Mouse (Mus musculus): ENCODE measurements around the gene Btbd10.
A peak's percentile ranks its signal among the peaks of the same experiment; 100 is the strongest.

The Btbd10 gene

GRCm38 (mm10) chr7:113368746-113369619 lies at the start of gene Btbd10:
Btbd10 (minus strand) TSS chr7:113369392.
- DNase-seq (ENCODE audit: low spot score): peak; percentile 92

- DNase-seq (ENCODE audit: low spot score): no peak
Observed at GRCm38 (mm10) chr7:113416536-113416935, 47.3 kb upstream of the Btbd10 start.

- DNase-seq (ENCODE audit: low spot score): no peak
Observed at GRCm38 (mm10) chr7:113415256-113415655, 46.1 kb upstream of the Btbd10 start.

GRCm38 (mm10) chr7:113408712-113409111 lies 39.5 kb upstream of the Btbd10 start:
- no peak for DNase-seq (ENCODE audit: low spot score)

- no peak for DNase-seq (ENCODE audit: low spot score)
Observed at GRCm38 (mm10) chr7:113398083-113398482, 28.9 kb upstream of the Btbd10 start.

- no peak for DNase-seq (ENCODE audit: low spot score)
Observed at GRCm38 (mm10) chr7:113396661-113397060, 27.5 kb upstream of the Btbd10 start.

GRCm38 (mm10) chr7:113391619-113392018 lies 22.4 kb upstream of the Btbd10 start:
- DNase-seq (ENCODE audit: low spot score): no peak

GRCm38 (mm10) chr7:113388470-113388869 lies 19.3 kb upstream of the Btbd10 start, which contains the start of gene Pth:
Pth (minus strand) TSS chr7:113388570.
- no peak for DNase-seq (ENCODE audit: low spot score)

- DNase-seq (ENCODE audit: low spot score): peak; percentile 22
Observed at GRCm38 (mm10) chr7:113377875-113378658, 8.9 kb upstream of the Btbd10 start.

- DNase-seq (ENCODE audit: low spot score): no peak
Observed at GRCm38 (mm10) chr7:113372682-113373081, 3.5 kb upstream of the Btbd10 start.

- peak; percentile 13 for DNase-seq (ENCODE audit: low spot score)
Observed at GRCm38 (mm10) chr7:113369620-113370340, 588 bp upstream of the Btbd10 start.

- no peak for DNase-seq (ENCODE audit: low spot score)
Observed at GRCm38 (mm10) chr7:113367440-113367839, 1.8 kb downstream of the Btbd10 start.

- DNase-seq (ENCODE audit: low spot score): no peak
Observed at GRCm38 (mm10) chr7:113349089-113349488, 20.1 kb downstream of the Btbd10 start.

- no peak for DNase-seq (ENCODE audit: low spot score)
Observed at GRCm38 (mm10) chr7:113347694-113348093, 21.5 kb downstream of the Btbd10 start.

GRCm38 (mm10) chr7:113347271-113347670 lies 21.9 kb downstream of the Btbd10 start:
- DNase-seq (ENCODE audit: low spot score): no peak

- DNase-seq (ENCODE audit: low spot score): no peak
Observed at GRCm38 (mm10) chr7:113335250-113335649, 33.9 kb downstream of the Btbd10 start.

GRCm38 (mm10) chr7:113334036-113334435 lies 35.2 kb downstream of the Btbd10 start:
- DNase-seq (ENCODE audit: low spot score): no peak

- DNase-seq (ENCODE audit: low spot score): no peak
Observed at GRCm38 (mm10) chr7:113320128-113320527, 49.1 kb downstream of the Btbd10 start.

GRCm38 (mm10) chr7:113311784-113312183 lies 57.4 kb downstream of the Btbd10 start:
- no peak for DNase-seq (ENCODE audit: low spot score)

GRCm38 (mm10) chr7:113310136-113310535 lies 59.1 kb downstream of the Btbd10 start:
- no peak for DNase-seq (ENCODE audit: low spot score)

GRCm38 (mm10) chr7:113297813-113298212 lies 71.4 kb downstream of the Btbd10 start:
- DNase-seq (ENCODE audit: low spot score): no peak
